Mouse (Mus musculus) urinary bladder, postnatal 4 days (tissue): ENCODE measurements around the gene Aatk.
A peak's percentile ranks its signal among the peaks of the same experiment; 100 is the strongest.

Source experiments
- DNase-seq, 2 experiments: peaks; one replicate each; pipeline ENCODE4 v3.0.0; 2021 to 2022; ENCODE audit warnings: low spot score in 2 of 2

Aatk gene

DNA sequence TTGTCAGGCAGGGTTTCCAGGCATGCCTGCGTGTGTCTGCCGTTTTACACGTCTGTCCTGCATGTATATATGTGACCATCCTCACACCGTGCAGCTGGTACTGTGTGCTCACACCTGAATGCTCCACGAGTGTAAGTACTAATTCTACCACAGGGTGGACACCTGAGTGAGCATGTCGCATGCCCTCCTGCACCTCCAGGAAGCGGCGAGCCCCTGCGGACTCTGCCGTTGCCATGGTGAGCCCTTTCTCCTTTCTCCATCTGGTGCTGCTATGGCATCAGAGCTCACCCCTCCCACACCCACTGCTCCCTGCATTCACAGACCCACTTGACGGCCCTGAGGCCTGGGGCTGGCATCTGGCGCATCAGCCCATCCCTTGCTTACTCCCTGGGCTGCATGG is 24.1 kb downstream of the Aatk start:
- no peak for DNase-seq

- DNase-seq: no peak
Observed at GRCm38 (mm10) chr11:120022216-120022615, 24.8 kb downstream of the Aatk start.

DNA sequence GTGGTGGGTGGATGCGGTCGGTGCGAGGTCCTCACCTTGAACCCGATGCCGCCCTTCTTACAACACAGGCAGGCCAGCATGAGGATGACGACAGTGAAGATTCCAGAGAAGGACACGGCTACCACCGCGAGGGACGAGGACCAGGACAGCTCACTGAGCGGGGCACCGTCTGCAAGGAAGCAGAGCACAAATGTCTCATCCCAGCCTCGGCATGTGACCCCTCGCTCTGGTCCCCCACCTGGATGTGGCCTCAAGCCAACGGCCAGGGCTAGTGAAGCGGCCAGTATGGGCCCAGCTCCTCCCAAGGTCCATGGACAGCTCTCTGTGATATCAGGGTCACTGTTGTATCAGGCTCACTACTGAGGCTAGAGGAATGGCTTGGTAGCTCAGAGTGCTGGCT is 25.6 kb downstream of the Aatk start:
- no peak for DNase-seq

- no peak for DNase-seq
Observed at GRCm38 (mm10) chr11:120019542-120020440, 27.2 kb downstream of the Aatk start.

DNA sequence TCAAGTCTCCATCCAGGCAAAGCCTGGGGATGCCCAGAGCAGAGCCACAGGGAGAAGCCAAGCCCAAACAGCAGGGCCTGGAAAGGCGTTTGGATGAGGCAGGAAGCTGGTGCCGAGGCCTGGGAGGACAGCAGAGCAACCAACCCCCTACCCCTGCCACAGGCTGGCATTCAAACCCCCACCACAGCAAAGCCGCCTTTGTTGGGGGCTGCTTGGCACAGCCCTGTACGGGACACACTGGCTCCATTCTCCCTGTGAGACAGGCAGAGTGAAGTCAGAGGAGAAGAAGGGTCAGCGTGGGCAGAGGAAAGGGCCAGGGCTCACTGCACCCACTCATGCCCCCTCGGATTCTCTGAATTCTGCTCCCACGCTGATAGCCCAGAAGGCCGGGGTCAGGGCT is 30.0 kb downstream of the Aatk start:
- DNase-seq: no peak

DNA sequence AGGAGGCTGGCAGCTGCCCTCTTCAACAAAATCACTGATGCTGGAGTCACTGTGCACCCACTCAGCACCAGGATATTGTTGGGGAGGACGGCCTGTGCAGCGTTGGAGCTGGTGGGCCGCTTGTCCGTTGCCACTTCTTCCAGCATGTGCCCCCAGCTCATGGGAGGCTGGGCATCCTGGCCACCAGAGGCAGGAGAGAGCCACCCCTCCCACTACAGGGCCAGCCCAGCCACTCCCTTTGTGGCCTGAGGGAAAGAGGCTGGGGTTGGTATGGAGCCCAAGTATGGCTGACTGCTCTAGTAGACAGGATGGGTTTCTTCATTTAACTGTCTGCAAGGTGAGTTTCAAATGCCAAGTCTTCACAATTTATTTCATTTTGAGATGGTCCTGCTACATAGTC is 32.2 kb downstream of the Aatk start:
- no peak for DNase-seq

DNA sequence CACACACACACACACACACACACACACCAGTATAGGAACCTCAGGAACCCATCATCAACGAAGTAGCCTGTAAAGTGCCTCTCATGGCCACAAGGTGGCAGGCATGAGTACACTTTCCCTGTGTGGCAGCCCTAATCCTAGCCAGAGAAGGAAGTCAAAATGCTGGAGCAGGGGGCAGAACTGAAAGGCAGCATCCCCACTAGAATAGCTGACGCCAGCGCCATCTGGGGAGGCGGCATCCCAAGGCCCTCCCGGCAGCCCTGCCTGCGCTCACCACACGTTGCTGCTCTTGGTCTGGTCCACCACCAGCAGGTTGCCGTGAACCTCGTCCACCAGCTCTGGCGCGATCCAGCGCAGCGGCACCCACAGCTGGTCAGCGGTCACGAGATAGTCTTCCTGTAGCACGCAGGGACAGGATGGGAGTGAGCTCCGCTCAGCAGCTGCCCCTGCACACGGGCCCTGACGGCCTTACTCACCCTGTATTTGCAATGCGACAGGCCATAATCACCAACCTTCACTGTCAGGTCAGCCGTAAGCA is 33.7 kb downstream of the Aatk start:
- DNase-seq: peak; percentile 69 to 82

DNA sequence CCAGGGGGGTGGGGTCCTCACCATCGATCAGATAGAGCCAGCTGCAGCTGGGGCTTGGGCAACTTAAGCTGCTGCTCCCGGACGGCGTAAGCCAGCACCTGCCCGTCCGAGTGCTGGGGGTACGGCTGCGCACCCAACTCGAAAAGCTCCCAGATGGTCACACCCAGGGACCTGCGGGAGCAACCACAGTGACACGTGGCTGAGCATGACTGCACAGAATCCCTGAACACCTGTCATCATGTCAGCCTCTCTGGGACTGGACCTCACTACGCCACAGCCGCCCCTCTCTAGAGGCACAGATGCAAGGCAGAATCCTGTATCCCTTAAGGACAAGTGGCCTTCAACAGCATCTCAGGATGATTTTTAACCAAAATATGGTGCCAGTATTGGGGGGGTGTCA is 34.3 kb downstream of the Aatk start:
- no peak for DNase-seq

GRCm38 (mm10) chr11:120011761-120012560 is 35.0 kb downstream of the Aatk start:
- DNase-seq: no peak

DNA sequence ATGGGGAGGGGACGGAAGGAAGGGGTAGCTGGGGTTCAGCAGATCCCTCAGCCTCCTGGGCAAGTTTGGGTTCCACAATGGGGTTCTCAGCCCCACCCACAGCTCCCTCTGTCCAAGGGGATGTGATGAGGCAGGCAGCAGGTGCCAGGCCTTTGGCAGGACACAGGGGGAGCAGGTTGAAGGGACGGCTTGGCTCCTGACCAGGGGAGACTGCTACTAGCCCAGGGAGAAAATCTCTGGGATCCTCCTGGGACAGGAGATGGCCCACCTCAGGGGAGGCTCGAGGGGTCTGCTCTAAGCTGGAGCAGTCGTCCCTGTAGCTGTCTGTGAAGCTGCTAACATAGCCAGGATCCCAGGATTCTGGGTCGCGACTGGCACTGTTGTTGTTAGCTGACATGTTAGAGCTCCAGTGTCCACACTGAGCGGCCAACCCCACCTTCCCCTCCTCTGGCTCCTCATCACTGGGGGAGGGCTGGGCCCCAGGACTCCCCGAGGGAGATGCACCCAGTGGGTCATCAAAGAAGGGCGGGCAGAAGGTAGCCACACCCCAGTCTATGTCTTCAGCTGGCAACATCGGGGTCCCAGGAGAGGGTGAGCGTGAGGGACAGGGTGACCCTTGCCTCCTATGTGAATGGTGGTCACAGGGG is 35.7 kb downstream of the Aatk start:
- no peak for DNase-seq

DNA sequence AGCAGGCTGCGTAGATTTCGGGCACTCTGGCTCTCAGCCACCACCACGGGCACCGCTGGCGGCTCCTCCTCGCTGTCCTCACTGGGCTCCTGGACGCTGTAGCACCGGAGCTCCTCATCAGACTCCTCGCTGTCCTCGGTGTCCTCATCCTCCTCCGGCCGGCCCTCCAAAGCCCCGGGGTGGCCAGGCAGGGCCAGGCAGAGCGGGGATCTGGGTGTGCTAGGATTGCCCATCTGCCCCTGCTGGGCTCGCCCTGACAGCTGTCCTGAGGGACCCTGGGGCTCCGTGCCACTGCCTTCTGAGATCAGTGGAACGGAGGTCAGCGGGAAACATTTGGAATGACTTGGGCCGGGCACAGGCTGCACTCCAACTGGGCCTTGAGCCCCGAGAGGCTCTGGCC is 37.0 kb downstream of the Aatk start:
- DNase-seq: no peak

DNA sequence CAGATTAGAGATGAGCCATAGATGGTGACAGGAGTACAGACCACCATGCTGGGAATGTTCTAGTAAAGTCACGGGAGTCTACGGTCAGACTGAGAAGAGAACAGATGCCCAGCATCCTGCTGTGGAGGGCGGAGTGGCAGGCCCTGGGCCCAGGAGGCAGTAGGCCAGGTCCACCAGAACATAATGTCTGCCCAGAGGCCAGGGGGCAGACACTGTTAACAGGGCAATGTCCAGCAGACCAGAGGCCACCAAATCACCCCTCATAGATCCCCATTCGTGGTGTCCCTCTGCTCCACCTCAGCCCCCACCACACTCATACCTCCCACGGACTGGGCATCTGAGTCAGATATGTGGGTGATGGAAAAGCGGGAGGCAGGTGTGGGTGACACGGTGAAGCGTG is 38.0 kb downstream of the Aatk start:
- DNase-seq: no peak

DNA sequence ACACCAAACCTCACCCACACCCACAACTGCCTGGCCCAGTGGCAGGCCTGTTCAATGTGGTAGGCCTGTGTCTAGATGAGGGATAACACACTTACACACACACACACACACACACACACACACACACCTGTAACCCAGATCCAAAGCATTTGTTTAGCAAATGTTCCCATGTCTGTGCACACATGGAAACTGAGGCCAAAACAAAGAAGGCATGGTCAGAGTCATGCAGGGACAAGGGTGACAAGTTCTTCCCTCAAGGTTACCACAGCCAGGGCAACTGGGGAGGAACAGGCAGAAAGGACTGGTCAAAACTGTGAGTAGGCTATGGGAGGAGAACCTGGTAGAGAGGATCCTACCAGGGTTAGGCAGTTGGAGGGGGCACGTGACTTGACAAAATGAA is 38.5 kb downstream of the Aatk start:
- no peak for DNase-seq

DNA sequence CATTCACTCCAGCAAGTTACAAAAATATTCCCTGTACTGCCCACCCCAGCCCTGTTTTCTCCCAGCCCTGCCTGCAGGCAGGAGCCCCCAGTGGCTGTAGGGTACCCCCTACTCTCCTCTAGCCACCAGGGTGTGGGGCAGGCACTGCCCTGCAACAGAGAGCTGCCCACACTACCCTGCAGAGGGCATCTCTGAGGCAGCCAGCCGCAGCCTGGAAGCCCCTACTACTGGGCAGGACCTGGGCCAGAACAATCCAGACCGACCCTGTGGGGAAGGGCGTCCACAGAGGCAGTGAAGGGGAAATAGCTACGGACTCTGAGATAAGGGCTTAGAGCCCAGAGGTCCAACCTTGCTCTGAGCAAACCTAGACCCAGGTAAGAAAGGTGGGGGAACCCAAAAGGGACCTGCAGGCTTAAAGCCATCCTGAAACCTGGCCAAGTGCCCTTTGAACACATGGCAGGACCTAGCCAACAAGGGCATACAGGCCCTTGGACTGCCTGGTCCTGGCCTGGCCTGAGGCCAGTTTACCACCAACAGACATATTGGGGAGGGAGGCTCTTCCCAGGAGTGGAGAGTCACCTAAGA is 39.4 kb downstream of the Aatk start:
- no peak for DNase-seq

GRCm38 (mm10) chr11:120005434-120006317 is 41.3 kb downstream of the Aatk start:
- no peak for DNase-seq

DNA sequence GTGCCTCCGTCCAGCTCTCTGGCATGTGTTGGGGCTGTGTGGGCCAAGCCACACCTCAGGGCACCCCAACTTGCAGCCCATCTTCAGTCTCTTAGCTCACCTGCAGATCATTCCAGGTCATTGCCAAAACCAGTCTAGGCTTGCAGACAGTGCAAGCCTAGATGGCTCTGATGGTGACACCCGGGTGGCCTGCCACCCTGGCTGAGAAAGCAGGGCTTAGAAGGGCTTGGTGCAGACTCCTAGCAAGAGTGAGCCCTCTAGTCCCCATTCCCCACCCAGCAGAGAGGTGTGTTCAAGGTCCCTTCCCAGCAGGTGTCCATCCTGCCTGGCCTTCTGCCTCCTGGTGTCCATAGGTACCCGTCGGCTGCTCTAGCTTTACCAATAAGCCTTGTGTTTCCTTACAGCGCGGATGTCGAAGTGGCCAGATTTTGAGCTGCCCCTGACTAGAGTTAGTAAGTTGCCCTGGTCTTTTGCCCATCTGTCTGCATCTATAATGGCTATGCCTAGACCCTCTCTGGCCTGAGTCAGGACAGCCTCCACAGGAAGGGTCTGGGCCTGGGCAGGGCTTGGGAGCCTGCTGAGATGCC is 44.2 kb downstream of the Aatk start:
- DNase-seq: no peak

GRCm38 (mm10) chr11:120002041-120002440 is 44.9 kb downstream of the Aatk start:
- no peak for DNase-seq

GRCm38 (mm10) chr11:119997351-119997750 is 49.6 kb downstream of the Aatk start:
- no peak for DNase-seq

- peak; percentile 88 to 95 for DNase-seq
Observed at GRCm38 (mm10) chr11:119991338-119991678, 55.7 kb downstream of the Aatk start.

GRCm38 (mm10) chr11:119990658-119991337 is 56.2 kb downstream of the Aatk start:
- DNase-seq: no peak
